Mouse (Mus musculus) midbrain, postnatal 0 days (tissue): ENCODE data around the gene Ak3. TPM values are rescaled to one million over a fixed set of nuclear protein-coding genes. Genes with fewer than 3 reads are reported as not detected.

Source experiments
- ATAC-seq: fragments of 200-750 bp; cut with Nextera tagmentation; 2 replicates; pipeline ENCODE4 v1.8.0; 2017; ENCODE audit warnings: moderate number of reproducible peaks, mild to moderate bottlenecking, moderate TSS enrichment, moderate library complexity; ENCODE audit not compliant: low FRiP score
- DNase-seq: peaks from one replicate; pipeline ENCODE4 v3.0.0-alpha.2; 2015; ENCODE audit warnings: low spot score
- H3K27ac ChIP-seq: fragments of 300-500 bp; sonication (generic); 2 replicates; pipeline ENCODE4 v1.5.1; 2014; ENCODE audit warnings: low read depth, mild to moderate bottlenecking, low read length, mixed read lengths
- H3K27me3 ChIP-seq: fragments of 300-500 bp; sonication (generic); 2 replicates; pipeline ENCODE4 v1.6.1; 2014; ENCODE audit warnings: low read length, control low read depth, mixed read lengths; ENCODE audit not compliant: insufficient read depth
- H3K36me3 ChIP-seq: fragments of 300-500 bp; sonication (generic); 2 replicates; pipeline ENCODE4 v1.6.1; 2014; ENCODE audit warnings: low read length, control low read depth, mixed read lengths; ENCODE audit not compliant: insufficient read depth
- H3K4me1 ChIP-seq: fragments of 300-500 bp; sonication (generic); 2 replicates; pipeline ENCODE4 v1.6.1; 2014; ENCODE audit warnings: mild to moderate bottlenecking, control low read depth, antibody characterized with exemption, low read length, mixed read lengths; ENCODE audit not compliant: insufficient read depth
- H3K4me2 ChIP-seq: fragments of 300-500 bp; sonication (generic); 2 replicates; pipeline ENCODE4 v1.6.1; 2014; ENCODE audit warnings: low read depth, mild to moderate bottlenecking, low read length, mixed read lengths; ENCODE audit not compliant: poor library complexity, severe bottlenecking
- H3K4me3 ChIP-seq: fragments of 300-500 bp; sonication (generic); 2 replicates; pipeline ENCODE4 v1.5.1; 2014; ENCODE audit warnings: low read depth, mild to moderate bottlenecking, low read length, moderate library complexity
- H3K9ac ChIP-seq: fragments of 300-500 bp; sonication (generic); replicated peaks from 2 replicates; pipeline ENCODE4 v1.6.1; 2014; ENCODE audit warnings: mild to moderate bottlenecking, low read length, moderate library complexity, mixed read lengths; ENCODE audit not compliant: poor library complexity, severe bottlenecking
- H3K9me3 ChIP-seq: fragments of 300-500 bp; sonication (generic); 2 replicates; pipeline ENCODE4 v1.6.1; 2016; ENCODE audit warnings: low read length, control low read depth
- CTCF ChIP-seq: IDR thresholded peaks from 2 replicates; pipeline ENCODE4 v1.5.1; 2016; ENCODE audit warnings: antibody characterized with exemption, mild to moderate bottlenecking
- WGBS: fragments of 180-500 bp; shearing (Covaris S2); extraction: QIAGEN DNeasy Blood & Tissue Kit; methylation state at CpG from one replicate; pipeline ENCODE4 v1.1.7; 2014; 5-methylcytosine and 5-hydroxymethylcytosine counted together
- polyA plus RNA-seq: library from polyadenylated mRNA; unstranded; fragments of >200 nt; fragmentation: Nextera tagmentation; extraction: Ambion mirVana; gene quantifications from 2 replicates; pipeline ENCODE4 v1.2.1, GENCODE M21; 2015
- total RNA-seq: library from RNA; depleted of rRNA; stranded (reverse); fragments of >200 nt; gene quantifications from 2 replicates; pipeline ENCODE4 v1.2.3, GENCODE M21; 2014; rRNA removed

Ak3 gene
- total RNA-seq (75.4 and 99.4 TPM in 2 replicates), polyA plus RNA-seq (69.0 and 74.6 TPM in 2 replicates)

DNA sequence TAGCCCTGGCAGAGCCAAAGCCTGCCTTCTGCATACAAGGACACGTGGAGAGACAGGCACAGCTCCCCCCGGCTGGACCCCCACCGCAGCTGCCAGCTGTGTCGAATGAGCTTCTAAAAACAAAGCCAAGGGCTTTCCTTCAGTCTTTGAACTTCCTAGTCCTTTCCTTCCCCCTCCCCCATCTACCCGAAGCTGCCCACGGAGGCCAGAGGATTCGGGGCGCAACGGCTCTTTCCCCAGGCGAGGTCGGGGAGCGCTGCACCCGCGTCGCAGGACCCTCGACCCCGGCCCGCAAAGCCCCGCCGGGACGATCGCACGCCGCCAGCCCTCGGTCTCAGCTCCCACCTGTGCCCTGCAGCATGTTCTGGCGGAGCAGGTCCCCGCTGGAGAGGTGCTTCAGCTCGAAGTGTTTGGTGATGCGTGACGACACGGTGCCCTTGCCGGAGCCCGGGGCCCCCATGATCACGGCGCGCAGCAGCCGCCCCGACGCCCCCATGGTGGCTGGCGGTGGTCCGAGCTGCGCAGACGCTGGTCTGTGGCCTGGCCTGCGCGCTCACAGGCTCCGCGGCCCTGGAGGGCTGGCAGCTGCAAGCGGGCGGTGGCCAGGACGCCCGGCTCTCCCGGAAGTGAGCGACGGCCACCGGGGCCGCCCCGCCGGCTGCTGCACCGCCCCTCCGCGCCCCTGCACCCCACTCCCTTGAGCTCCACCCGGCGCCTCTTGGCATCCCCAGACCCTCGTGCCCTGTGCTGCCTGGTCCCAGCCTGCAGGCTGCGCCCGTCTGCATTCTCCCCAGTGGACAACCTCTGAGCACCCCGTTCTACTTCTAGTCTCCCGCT is at the start of gene Ak3:
Gene Ak3 (minus strand): TSS at position 628 of the 837 bp plus-strand sequence.
- peak; percentile 71 for DNase-seq
- peak; percentile 89 for ATAC-seq
- Histone ChIP-seq H3K9ac (peak within 1 kb of the TSS; percentile 90), H3K9me3 (no peaks in the 10 kb centered on the region), H3K27ac (peak within 1 kb of the TSS; percentile 78), H3K4me2 (peak within 1 kb of the TSS; percentile 80), H3K36me3 (no peaks in the 10 kb centered on the region), H3K4me1 (no peaks in the 10 kb centered on the region; the same call in 1 of the 2 replicates), H3K4me3 (peak within 1 kb of the TSS; percentile 81), H3K27me3 (no peaks in the 10 kb centered on the region)
- under 1% methylated on average over 66 of the region's 68 CpGs for WGBS
- TF ChIP-seq CTCF = peak; percentile 53

GRCm38 (mm10) chr19:29092194-29092593 is 44.4 kb upstream of the Ak3 start:
- no peak overlapping the region for H3K27ac ChIP-seq
- H3K9ac ChIP-seq = no peak overlapping the region
- no peak overlapping the region for H3K4me3 ChIP-seq
- no peak for ATAC-seq
- no peak for DNase-seq
- H3K4me2 ChIP-seq = no peak overlapping the region
- no peaks in the 10 kb centered on the region for H3K36me3 ChIP-seq
- H3K27me3 ChIP-seq = no peaks in the 10 kb centered on the region
- TF ChIP-seq CTCF = no peak
- no peaks in the 10 kb centered on the region for H3K4me1 ChIP-seq
- no peaks in the 10 kb centered on the region for H3K9me3 ChIP-seq

- no peaks in the 10 kb centered on the region for H3K9me3 ChIP-seq
- ATAC-seq (no peak), DNase-seq (no peak)
- no peak for TF ChIP-seq CTCF
- H3K27ac ChIP-seq = no peak overlapping the region
- H3K27me3 ChIP-seq = no peaks in the 10 kb centered on the region
- H3K4me3 ChIP-seq = no peak overlapping the region
- H3K4me1 ChIP-seq = no peaks in the 10 kb centered on the region
- no peak overlapping the region for H3K4me2 ChIP-seq
- 88% methylated on average over 6 of the region's 6 CpGs for WGBS
- H3K9ac ChIP-seq = no peak overlapping the region
- no peaks in the 10 kb centered on the region for H3K36me3 ChIP-seq
Observed at GRCm38 (mm10) chr19:29088628-29089027, 40.9 kb upstream of the Ak3 start.

GRCm38 (mm10) chr19:29074802-29075201 is 27.0 kb upstream of the Ak3 start:
- H3K27ac ChIP-seq = no peak overlapping the region
- WGBS = 49% methylated on average over 6 of the region's 6 CpGs
- no peaks in the 10 kb centered on the region for H3K36me3 ChIP-seq
- H3K9me3 ChIP-seq = no peaks in the 10 kb centered on the region
- no peak for TF ChIP-seq CTCF
- no peak for ATAC-seq
- H3K4me3 ChIP-seq = no peak overlapping the region
- no peaks in the 10 kb centered on the region for H3K4me1 ChIP-seq
- H3K27me3 ChIP-seq = no peaks in the 10 kb centered on the region
- peak; percentile 54 for DNase-seq
- no peak overlapping the region for H3K9ac ChIP-seq
- H3K4me2 ChIP-seq = no peak overlapping the region

- Histone ChIP-seq H3K4me2 (no peak overlapping the region), H3K27me3 (no peaks in the 10 kb centered on the region), H3K4me3 (no peak overlapping the region), H3K9ac (no peak overlapping the region), H3K27ac (no peak overlapping the region), H3K4me1 (no peaks in the 10 kb centered on the region), H3K36me3 (no peaks in the 10 kb centered on the region), H3K9me3 (no peaks in the 10 kb centered on the region)
- no peak for TF ChIP-seq CTCF
- WGBS = 79% methylated on average over 5 of the region's 5 CpGs
- DNase-seq (no peak), ATAC-seq (no peak)
Observed at GRCm38 (mm10) chr19:29069195-29069594, 21.4 kb upstream of the Ak3 start.

DNA sequence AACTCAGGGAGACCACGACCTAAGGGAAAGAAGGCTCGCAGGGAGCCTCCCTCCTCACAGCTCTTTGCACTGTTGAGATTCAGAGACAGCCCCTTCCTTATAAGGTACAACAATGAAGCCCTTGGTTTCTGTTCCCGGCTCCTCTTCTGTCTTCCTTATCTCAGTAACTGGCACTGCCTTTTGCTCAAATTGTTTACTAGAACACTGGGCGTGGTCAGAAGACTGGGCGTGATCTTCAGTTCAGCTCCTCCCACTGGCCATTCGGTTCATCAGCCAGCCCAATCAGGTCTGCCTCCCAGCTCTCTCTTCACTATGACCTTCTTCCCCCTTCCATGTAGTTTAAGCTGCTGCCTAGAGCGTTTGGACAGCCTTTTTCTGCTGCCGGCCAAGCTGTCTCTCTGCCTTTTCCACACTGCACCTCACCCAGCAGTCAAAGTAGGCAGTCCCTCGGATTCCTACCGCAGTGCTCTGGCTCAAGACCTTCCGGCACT is 19.3 kb upstream of the Ak3 start:
- DNase-seq = peak; percentile 43
- Histone ChIP-seq H3K27ac (no peak overlapping the region), H3K4me1 (no peaks in the 10 kb centered on the region), H3K27me3 (no peaks in the 10 kb centered on the region), H3K9me3 (no peaks in the 10 kb centered on the region), H3K4me3 (0 out of 2 replicates have a peak overlapping the region, but pooled peaks have one; percentile 1), H3K36me3 (no peaks in the 10 kb centered on the region), H3K9ac (no peak overlapping the region), H3K4me2 (peak overlapping the region; percentile 33)
- 17% methylated on average over 11 of the region's 11 CpGs for WGBS
- no peak for ATAC-seq
- TF ChIP-seq CTCF = no peak
